Mouse (Mus musculus) bone marrow macrophage, adult 2 months (primary cell): Measurements from ENCODE around the gene Bst1.

Experiments used
- CTCF ChIP-seq: IDR thresholded peaks from 2 replicates; pipeline ENCODE4 v1.5.1; 2012; ENCODE audit warnings: low read depth, mild to moderate bottlenecking, low read length, moderate library complexity
- POLR2A ChIP-seq: IDR thresholded peaks from 2 replicates; pipeline ENCODE4 v1.6.1; 2012; ENCODE audit warnings: mild to moderate bottlenecking, low read depth, low read length, borderline replicate concordance

DNA sequence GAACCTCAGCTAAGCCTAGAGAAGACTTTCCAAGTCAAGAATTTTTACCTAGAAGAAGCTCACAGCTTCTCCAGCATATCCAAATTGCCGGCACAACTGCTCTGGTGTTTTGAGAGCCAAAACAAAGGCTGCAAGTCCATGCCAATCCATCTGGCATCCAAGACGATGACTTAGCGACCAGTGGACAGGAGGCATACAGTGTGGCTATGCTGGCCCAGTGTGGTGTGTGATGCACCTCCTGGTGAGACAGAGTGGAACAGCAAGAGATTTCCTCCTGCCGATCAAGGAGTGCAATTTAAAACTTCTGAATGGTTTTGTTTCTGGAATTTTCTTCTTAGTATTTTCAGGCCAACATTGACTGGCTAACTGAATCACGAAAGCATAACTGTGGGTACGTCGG, 17.9 kb downstream of the Bst1 start:
- TF ChIP-seq POLR2A (no peak), CTCF (no peak)
